Mouse (Mus musculus) right cerebral cortex, postnatal 25 days (tissue): ENCODE data around the gene Tdpoz4.
"Not testable (repeated sequence)": the region's sequence is repeated elsewhere in the genome, so short reads cannot be mapped to it uniquely, and the experiment has no call there.

Experiments
- DNase-seq: peaks from one replicate; pipeline ENCODE4 v3.0.0; 2022

Tdpoz4 gene

DNA sequence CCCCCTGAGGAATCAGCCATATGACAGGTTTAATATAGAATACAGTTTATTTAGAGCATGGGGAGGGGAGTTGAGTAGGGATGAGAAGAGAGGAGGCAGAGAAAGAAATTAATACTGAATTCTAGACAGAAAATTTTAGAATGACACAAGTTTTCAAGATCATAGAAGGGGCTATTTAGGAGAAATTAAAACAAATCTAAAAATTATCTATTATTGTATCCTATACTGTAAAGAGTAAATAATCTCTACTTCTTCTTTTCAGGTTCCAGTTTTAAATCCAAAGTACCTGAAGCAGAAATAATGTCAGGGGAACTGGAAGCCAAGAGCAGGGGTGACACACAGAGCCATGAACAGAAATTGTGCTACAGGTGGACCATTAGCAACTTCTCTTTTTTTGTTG, at the start of gene Tdpoz4:
Gene Tdpoz4 (plus strand): TSS at position 301 of the 400 bp plus-strand sequence.
- not testable (repeated sequence) for DNase-seq

DNA sequence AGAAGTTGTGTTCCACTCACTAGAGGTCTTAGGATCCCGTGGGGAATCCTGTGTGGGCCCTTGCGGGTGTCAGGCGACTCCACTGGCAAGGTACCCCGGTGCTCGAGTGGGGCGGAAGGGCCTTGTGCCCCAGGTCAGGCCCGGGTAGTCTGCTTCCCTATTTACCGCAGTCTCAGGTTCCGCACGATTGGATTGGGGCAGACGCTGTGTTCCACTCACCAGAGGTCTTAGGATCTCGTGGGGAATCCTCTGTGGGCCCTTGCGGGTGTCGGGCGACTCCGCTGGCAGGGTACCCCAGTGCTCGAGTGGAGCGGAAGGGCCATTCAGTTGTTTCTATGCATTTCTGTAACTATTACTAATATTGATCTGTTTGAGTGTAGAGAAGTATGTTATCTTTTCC, 42.2 kb upstream of the Tdpoz4 start:
- not testable (repeated sequence) for DNase-seq

DNA sequence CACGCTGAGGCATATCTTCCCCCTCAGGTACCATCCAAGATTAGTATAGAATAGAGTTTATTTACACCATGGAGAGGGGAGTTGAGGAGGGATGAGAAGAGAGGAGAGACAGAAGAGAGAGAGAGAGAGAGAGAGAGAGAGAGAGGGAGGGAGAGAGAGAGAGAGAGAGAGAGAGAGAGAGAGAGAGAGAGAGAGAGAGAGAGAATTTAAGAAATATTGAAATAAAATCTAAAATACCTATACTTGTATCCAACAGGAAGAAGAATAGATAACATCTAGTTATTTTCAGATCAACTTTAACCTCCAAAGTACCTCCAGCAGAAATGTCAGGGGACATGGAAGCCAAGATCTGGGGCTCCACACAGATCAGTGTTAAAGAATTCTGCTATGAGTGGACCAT, 23.5 kb upstream of the Tdpoz4 start, which contains the start of gene Gm5773:
Gene Gm5773 (plus strand): TSS at position 301 of the 400 bp plus-strand sequence.
- DNase-seq: not testable (repeated sequence)

DNA sequence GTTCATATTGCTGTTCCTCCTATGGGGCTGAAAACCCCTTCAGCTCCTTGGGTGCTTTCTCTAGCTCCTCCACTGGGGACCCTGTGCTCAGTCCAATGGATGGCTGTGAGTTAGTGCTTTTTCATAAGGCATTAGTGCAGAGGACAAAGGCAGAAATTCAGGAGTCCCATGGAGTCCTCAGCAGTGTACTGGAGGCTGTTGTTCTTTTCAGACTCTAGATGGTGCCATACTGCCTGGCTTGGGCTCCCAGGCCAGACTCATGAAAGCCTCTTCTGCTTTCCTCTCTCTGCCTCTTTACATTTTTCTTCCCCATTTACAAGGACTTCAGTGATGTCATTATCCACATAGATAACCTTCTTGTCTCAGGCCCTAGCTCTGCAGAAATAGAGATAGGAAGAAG, 17.1 kb downstream of the Tdpoz4 start:
- DNase-seq: not testable (repeated sequence)

DNA sequence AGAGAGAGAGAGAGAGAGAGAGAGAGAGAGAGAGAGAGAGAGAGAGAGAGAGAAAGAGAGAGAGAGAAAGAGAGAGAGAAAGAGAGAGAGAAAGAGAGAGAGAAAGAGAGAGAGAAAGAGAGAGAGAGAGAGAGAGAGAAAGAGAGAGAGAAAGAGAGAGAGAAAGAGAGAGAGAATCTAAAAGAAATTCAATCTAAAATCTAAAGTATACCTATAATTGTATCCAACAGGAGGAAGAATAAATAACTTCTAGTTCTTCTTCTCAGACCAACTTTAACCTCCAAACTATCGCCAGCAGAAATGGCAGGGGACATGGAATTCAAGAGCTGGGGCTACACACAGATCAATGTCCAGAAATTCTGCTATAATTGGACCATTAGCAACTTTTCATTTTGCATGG, 29.5 kb downstream of the Tdpoz4 start, which contains the start of gene Tdpoz3:
Gene Tdpoz3 (plus strand): TSS at position 301 of the 400 bp plus-strand sequence.
- DNase-seq: not testable (repeated sequence)
